ENCODE assay signal across 8 mouse cellular contexts in the genomic region with DNA sequence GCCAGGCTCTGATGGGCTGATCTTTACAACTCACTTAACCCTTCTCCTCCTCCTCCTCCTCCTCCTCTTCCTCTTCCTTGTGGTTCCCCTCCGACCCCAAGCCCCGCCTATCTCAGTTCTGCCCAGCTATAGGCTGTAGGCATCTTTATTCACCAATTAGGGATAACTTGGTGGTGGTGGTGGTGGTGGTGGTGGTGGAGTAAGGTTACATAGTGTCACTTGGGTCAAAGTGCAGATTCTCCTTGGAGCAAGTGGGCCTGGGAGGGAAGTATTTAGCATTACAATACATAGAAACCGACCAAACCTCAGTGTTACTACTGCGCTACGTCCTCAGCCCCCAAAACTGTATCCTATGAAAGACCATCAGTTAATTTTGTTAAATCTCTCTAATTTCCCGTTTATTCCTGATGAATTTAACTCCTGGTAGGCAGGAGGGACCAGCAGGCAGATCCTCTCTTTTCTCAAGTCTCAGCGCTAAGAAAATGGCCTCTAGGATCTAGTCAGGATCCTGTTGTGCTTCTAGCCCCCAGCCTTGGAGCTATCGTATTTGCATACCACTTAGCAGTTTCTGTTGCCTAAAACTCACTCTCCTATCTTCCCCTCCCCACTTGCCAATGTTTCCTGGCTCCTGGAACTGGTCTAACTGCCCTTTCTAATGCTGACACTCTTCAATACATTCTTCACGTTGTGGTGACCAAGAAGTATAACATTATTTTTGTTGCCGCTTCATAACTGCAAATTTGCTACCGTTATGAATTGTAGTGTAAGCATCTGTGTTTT. TPM values are rescaled to one million over a fixed set of nuclear protein-coding genes. Genes with fewer than 3 reads are reported as not detected.
DNase-seq lines count a peak whose midpoint lies in the region; ATAC-seq and TF ChIP-seq lines count a peak whose summit lies in the region.

No protein-coding gene starts in this region.

- no peak overlapping the region for H3K9ac ChIP-seq in hindbrain, embryonic 11.5 days (ENCODE audit: low read depth, low read length)
- H3K9ac ChIP-seq in midbrain, embryonic 11.5 days (ENCODE audit: low read length) = peak overlapping the region; percentile 74

- H3K36me3 ChIP-seq in hindbrain, embryonic 11.5 days (ENCODE audit: control insufficient read depth, insufficient read depth, low read length) = no peaks in the 10 kb centered on the region
- H3K36me3 ChIP-seq in midbrain, embryonic 11.5 days (ENCODE audit: control insufficient read depth, insufficient read depth, low read length) = no peaks in the 10 kb centered on the region

- no peak for ATAC-seq in hindbrain, embryonic 11.5 days (ENCODE audit: low FRiP score)
- ATAC-seq in midbrain, embryonic 11.5 days (ENCODE audit: low FRiP score) = no peak

- no peaks in the 10 kb centered on the region for H3K9me3 ChIP-seq in hindbrain, embryonic 11.5 days (ENCODE audit: control insufficient read depth, low read length)
- H3K9me3 ChIP-seq in midbrain, embryonic 11.5 days (ENCODE audit: control insufficient read depth, low read length) = no peaks in the 10 kb centered on the region

- peak overlapping the region; percentile 98 for H3K27ac ChIP-seq in cerebellum, adult 2 months (ENCODE audit: insufficient read depth, low read length)
- H3K27ac ChIP-seq in hindbrain, embryonic 11.5 days (ENCODE audit: low read depth, low read length) = peak overlapping the region; percentile 91
- H3K27ac ChIP-seq in midbrain, embryonic 11.5 days (ENCODE audit: low read depth, low read length) = peak overlapping the region; percentile 96

- peak overlapping the region; percentile 46 for H3K4me2 ChIP-seq in hindbrain, embryonic 11.5 days (replicated peaks; ENCODE audit: low read depth, low read length)
- peak overlapping the region; percentile 57 for H3K4me2 ChIP-seq in midbrain, embryonic 11.5 days

- no peaks in the 10 kb centered on the region for H3K27me3 ChIP-seq in cerebellum, adult 2 months (ENCODE audit: control insufficient read depth, insufficient read depth, low read length)
- H3K27me3 ChIP-seq in hindbrain, embryonic 11.5 days (ENCODE audit: control insufficient read depth, insufficient read depth, low read length) = peaks cover 6% of the 10 kb centered on the region; the same call in 1 of the 2 replicates
- H3K27me3 ChIP-seq in midbrain, embryonic 11.5 days (ENCODE audit: control insufficient read depth, insufficient read depth, low read length) = peaks cover 4% of the 10 kb centered on the region

- WGBS in cerebellum, adult 2 months = 43% methylated on average over 11 of the region's 11 CpGs
- WGBS in hindbrain, embryonic 11.5 days = 14% methylated on average over 11 of the region's 11 CpGs
- 14% methylated on average over 11 of the region's 11 CpGs for WGBS in midbrain, embryonic 11.5 days

- H3K4me3 ChIP-seq in cerebellum, adult 2 months (replicated peaks; ENCODE audit: insufficient read depth, low read depth, low read length) = no peak overlapping the region
- peak overlapping the region; percentile 28; the same call in 1 of the 2 replicates for H3K4me3 ChIP-seq in hindbrain, embryonic 11.5 days (ENCODE audit: low read depth, low read length)
- peak overlapping the region; percentile 30; the same call in 1 of the 2 replicates for H3K4me3 ChIP-seq in midbrain, embryonic 11.5 days (ENCODE audit: low read depth, low read length)

- TF ChIP-seq POLR2A in cerebellum, adult 2 months (IDR thresholded peaks at IDR 0.05; ENCODE audit: borderline replicate concordance, insufficient read depth, low read length) = no peak

- intact Hi-C loops in left cerebral cortex, postnatal 10 days (cut with DNase I) = loop anchor here (5.0 kb wide), 1 partner anchor 41 kb away; a partner anchor contains a TSS

- TF ChIP-seq CTCF in cerebellum, adult 2 months (IDR thresholded peaks at IDR 0.05; ENCODE audit: borderline replicate concordance, insufficient read depth, low read depth, low read length) = no peak

- no peak for DNase-seq in cerebellum, adult 2 months
- DNase-seq in cerebellum, postnatal 36 days = no peak
- peak; percentile 69 for DNase-seq in ZHBTc4 (ENCODE audit: low read depth, low spot score)
- peak; percentile 7 for DNase-seq in hindbrain, embryonic 11.5 days (ENCODE audit: low spot score)
- no peak for DNase-seq in midbrain, embryonic 11.5 days (ENCODE audit: low spot score, missing footprints)
- no peak for DNase-seq in urinary bladder, adult 2 months (ENCODE audit: low spot score)
- DNase-seq in cerebellum, adult 9-11 months = no peak
- no peak for DNase-seq in left cerebral cortex, postnatal 10 days (ENCODE audit: extremely low spot score in 1 of 2, low spot score in 2 of 2)

- peaks cover 3% of the 10 kb centered on the region; the same call in 1 of the 2 replicates for H3K4me1 ChIP-seq in cerebellum, adult 2 months (ENCODE audit: control insufficient read depth, insufficient read depth, low read length)
- H3K4me1 ChIP-seq in hindbrain, embryonic 11.5 days (replicated peaks; ENCODE audit: control insufficient read depth, insufficient read depth, low read length) = no peaks in the 10 kb centered on the region; the same call in 1 of the 2 replicates
- H3K4me1 ChIP-seq in midbrain, embryonic 11.5 days (ENCODE audit: control insufficient read depth, insufficient read depth, low read length) = peaks cover 3% of the 10 kb centered on the region; the same call in 1 of the 2 replicates

RNA-seq across cellular contexts. Expression of a gene that starts 39.9 kb away (rescaled TPM):
- polyA plus RNA-seq in cerebellum, adult 2 months (2012; rRNA removed) = 85.7 and 121 TPM in 2 replicates
- 177 and 200 TPM in 2 replicates for polyA plus RNA-seq in hindbrain, embryonic 11.5 days (2014; fragmentation: Nextera tagmentation; extraction: Ambion mirVana)
- polyA plus RNA-seq in midbrain, embryonic 11.5 days (2014; fragmentation: Nextera tagmentation; extraction: Ambion mirVana) = 196 and 219 TPM in 2 replicates
- 61.9 and 98.8 TPM in 2 replicates for polyA plus RNA-seq in urinary bladder, adult 2 months (2012; rRNA removed)
- 100 to 1,000 TPM; 161 to 203 TPM for total RNA-seq in left cerebral cortex, postnatal 10 days (2021)

Comparison
In these comparisons a context has a peak if more than half of its experiments do, and no peak if none do; other contexts are left out.
1. DNase-seq: peak in ZHBTc4 (single experiment) and hindbrain, embryonic 11.5 days (single experiment); none in cerebellum, adult 2 months (0 of 2), cerebellum, postnatal 36 days (0 of 2), midbrain, embryonic 11.5 days (single experiment), urinary bladder, adult 2 months (single experiment), cerebellum, adult 9-11 months (single experiment) and left cerebral cortex, postnatal 10 days (0 of 2).
2. Peak in every context shown above with its lines, with median percentiles within 50 percentile points of each other: H3K27ac ChIP-seq.